Mouse (Mus musculus) left cerebral cortex, postnatal 25 days (tissue): ENCODE measurements at regions not wholly inside any gene's neighbourhood (a gene's known extent, or its start where the extent isn't known, plus 50 kb on each side); places are given as distances from the start of the nearest gene placed in this dataset.
A peak's percentile ranks its signal among the peaks of the same experiment; 100 is the strongest.

Experiments
- DNase-seq, 2 experiments: peaks; one replicate each; pipeline ENCODE4 v3.0.0; 2022; ENCODE audit warnings: low spot score in 2 of 2, mixed read lengths in 1 of 2
- intact Hi-C: fragments of 180-260 bp; cut with DNase I; formaldehyde crosslinking; loops from one replicate; pipeline ENCODE4 v1.15.1; 2025

- intact Hi-C loops: no loop called here
- no peak for DNase-seq
Measured at GRCm38 (mm10) chr10:53852091-53852490, 101.2 kb upstream of the Fam184a start.

DNA sequence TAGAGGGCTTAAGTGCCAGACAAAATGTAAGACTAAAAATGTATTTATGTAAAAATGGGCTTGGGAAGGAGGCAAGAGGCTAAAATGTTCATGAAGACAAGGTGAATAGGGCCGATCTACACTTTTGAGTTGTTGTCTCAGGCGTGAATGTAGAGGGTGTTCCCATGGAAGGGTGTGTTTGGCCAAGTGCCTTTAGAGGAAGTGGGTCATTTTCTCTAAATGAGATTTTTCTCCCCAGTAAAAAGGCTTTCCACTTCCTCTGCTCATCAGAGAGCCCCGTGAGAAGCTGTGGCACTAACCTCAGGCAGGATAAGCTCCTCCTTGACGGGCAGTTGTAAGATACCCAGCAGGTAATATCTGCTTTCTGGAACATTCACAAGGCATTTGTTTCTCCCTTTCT lies 99.6 kb upstream of the Fam184a start:
- intact Hi-C loops: no loop called here
- DNase-seq: no peak

GRCm38 (mm10) chr10:53813244-53813620 lies 62.3 kb upstream of the Fam184a start:
- DNase-seq: no peak

GRCm38 (mm10) chr10:53812597-53813243 lies 61.8 kb upstream of the Fam184a start:
- intact Hi-C loops: no loop called here

More at GRCm38 (mm10) chr10:53813244-53813620, 62.3 kb upstream of the Fam184a start:
- intact Hi-C loops: no loop called here

DNA sequence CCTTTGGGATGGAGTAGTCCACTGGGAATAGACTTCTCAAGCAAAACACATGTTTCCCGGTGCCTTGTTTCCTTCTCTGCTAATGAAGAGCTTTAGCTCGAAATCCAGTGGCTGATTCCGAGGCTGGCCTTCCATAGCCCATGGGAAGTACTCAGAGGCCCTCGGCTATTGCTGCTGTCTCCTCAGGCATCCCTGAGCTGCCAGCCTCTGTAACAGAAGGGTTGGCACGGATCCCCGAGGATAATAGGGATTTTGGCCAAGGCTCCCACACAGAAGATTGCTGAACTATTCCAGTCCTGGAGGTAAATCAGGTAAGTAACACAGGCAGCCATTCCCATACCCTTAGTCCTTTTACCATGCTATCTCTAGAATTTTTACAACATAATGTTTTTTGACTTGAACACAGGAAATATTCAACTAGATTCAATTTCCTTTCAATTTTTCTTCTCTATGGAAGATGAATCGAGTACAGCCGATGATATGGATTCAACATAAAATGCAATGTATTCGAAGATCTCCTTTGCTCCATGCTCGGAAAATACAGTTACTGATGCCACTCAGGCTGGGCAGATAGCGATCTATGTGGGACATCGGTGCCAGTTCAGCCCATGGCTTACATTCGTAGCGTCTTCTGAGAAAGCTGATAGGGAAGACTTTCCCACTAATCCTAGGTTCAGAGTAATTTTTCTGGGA lies 61.1 kb upstream of the Fam184a start:
- intact Hi-C loops: no loop called here
- DNase-seq: no peak

More at GRCm38 (mm10) chr10:53812597-53813243, 61.8 kb upstream of the Fam184a start:
- peak in 1 of 2 experiments; percentile 12 for DNase-seq

DNA sequence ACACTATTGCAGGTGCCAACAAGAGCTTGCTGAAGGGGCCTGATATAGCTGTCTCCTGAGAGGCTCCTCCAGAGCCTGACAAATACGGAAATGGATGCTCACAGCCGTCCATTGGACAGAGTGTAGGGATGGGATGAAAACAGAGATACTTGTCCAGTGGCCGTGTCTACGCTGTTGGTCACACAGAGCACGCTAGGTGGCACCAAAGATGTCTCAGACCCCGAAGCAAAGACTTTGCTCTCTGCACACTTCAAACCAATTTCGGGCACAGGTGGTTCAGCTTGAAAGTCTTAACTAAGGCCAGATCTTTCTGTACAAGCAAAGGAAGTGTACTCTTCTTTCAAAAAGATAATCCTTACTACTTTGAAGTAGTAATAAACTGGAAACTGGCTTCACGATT lies 55.8 kb upstream of the Fam184a start:
- intact Hi-C loops: no loop called here

GRCm38 (mm10) chr10:53801048-53801641 lies 50.2 kb upstream of the Fam184a start:
- intact Hi-C loops: no loop called here
- no peak for DNase-seq

More for the DNA sequence above, 55.8 kb upstream of the Fam184a start:
- no peak for DNase-seq
